Mouse (Mus musculus) naive thymus-derived CD4-positive, alpha-beta T cell, adult 2 months (primary cell): ENCODE measurements around the gene Acss2.

Experiments used
- DNase-seq: peaks from one replicate; pipeline ENCODE4 v3.0.0-alpha.2; 2011; ENCODE audit warnings: low read depth

Acss2 gene

GRCm38 (mm10) chr2:155538463-155539057 is 20.8 kb downstream of the Acss2 start:
- DNase-seq, result peak; percentile 48

GRCm38 (mm10) chr2:155539696-155540095 is 21.9 kb downstream of the Acss2 start:
- no peak for DNase-seq

GRCm38 (mm10) chr2:155540822-155541458 is 23.2 kb downstream of the Acss2 start:
- no peak for DNase-seq

GRCm38 (mm10) chr2:155546955-155547354 is 29.2 kb downstream of the Acss2 start:
- DNase-seq, result no peak

- DNase-seq, result peak; percentile 41
These were observed 34.6 kb downstream of the Acss2 start for GRCm38 (mm10) chr2:155552336-155552735.

GRCm38 (mm10) chr2:155552949-155553354 is 35.2 kb downstream of the Acss2 start:
- peak; percentile 74 for DNase-seq

- DNase-seq, result peak; percentile 64
These were observed 36.8 kb downstream of the Acss2 start for GRCm38 (mm10) chr2:155554426-155554985.

- no peak for DNase-seq
These were observed 44.5 kb downstream of the Acss2 start for GRCm38 (mm10) chr2:155562209-155562608.

GRCm38 (mm10) chr2:155562934-155563333 is 45.2 kb downstream of the Acss2 start:
- no peak for DNase-seq

GRCm38 (mm10) chr2:155567751-155568150 is 50.0 kb downstream of the Acss2 start:
- no peak for DNase-seq

- DNase-seq, result no peak
These were observed 51.6 kb downstream of the Acss2 start for GRCm38 (mm10) chr2:155569223-155569807.

- no peak for DNase-seq
These were observed 55.3 kb downstream of the Acss2 start for GRCm38 (mm10) chr2:155573001-155573400.

- DNase-seq, result no peak
These were observed 56.2 kb downstream of the Acss2 start for GRCm38 (mm10) chr2:155573996-155574395.

GRCm38 (mm10) chr2:155574700-155575099 is 57.0 kb downstream of the Acss2 start:
- no peak for DNase-seq

- DNase-seq, result no peak
These were observed 58.9 kb downstream of the Acss2 start for GRCm38 (mm10) chr2:155576656-155577055.

GRCm38 (mm10) chr2:155580331-155580730 is 62.6 kb downstream of the Acss2 start:
- DNase-seq, result no peak

- no peak for DNase-seq
These were observed 64.7 kb downstream of the Acss2 start for GRCm38 (mm10) chr2:155582384-155582995.

- DNase-seq, result no peak
These were observed 65.2 kb downstream of the Acss2 start for GRCm38 (mm10) chr2:155582996-155583395.

GRCm38 (mm10) chr2:155583927-155584530 is 66.3 kb downstream of the Acss2 start:
- DNase-seq, result peak; percentile 75

GRCm38 (mm10) chr2:155585082-155585481 is 67.3 kb downstream of the Acss2 start:
- no peak for DNase-seq

GRCm38 (mm10) chr2:155585486-155585885 is 67.7 kb downstream of the Acss2 start:
- DNase-seq, result no peak

GRCm38 (mm10) chr2:155588136-155588535 is 70.4 kb downstream of the Acss2 start:
- DNase-seq, result no peak
